Mouse (Mus musculus) retina, embryonic 14.5 days (tissue): ENCODE measurements at regions not wholly inside any gene's neighbourhood (a gene's known extent, or its start where the extent isn't known, plus 50 kb on each side); places are given as distances from the start of the nearest gene placed in this dataset.

ENCODE experiments used
- DNase-seq: peaks from one replicate; pipeline ENCODE4 v3.0.0-alpha.2; 2015; ENCODE audit warnings: low spot score

- no peak for DNase-seq
These were observed 52.2 kb upstream of the 2310009B15Rik start for GRCm38 (mm10) chr1:138908860-138909259.

- DNase-seq = no peak
These were observed 53.0 kb upstream of the 2310009B15Rik start for GRCm38 (mm10) chr1:138909654-138910053.

- DNase-seq = peak; percentile 8
These were observed 51.0 kb upstream of the Dennd1b start for GRCm38 (mm10) chr1:138912156-138912616.

GRCm38 (mm10) chr1:138912928-138913327, 50.3 kb upstream of the Dennd1b start:
- no peak for DNase-seq

- DNase-seq = no peak
These were observed 49.8 kb upstream of the Dennd1b start for GRCm38 (mm10) chr1:138913428-138913827.
